Mouse (Mus musculus) olfactory bulb, adult 2 months (tissue): ENCODE measurements around the gene Cyb561d1. TPM values are rescaled to one million over a fixed set of nuclear protein-coding genes. Genes with fewer than 3 reads are reported as not detected.
"Not testable (repeated sequence)": the region's sequence is repeated elsewhere in the genome, so short reads cannot be mapped to it uniquely, and the experiment has no call there.

Source experiments
- H3K27ac ChIP-seq: fragments of 200-500 bp; 2 replicates; pipeline ENCODE4 v1.5.1; 2012; ENCODE audit warnings: low read depth, low read length; ENCODE audit not compliant: insufficient read depth
- H3K4me1 ChIP-seq: fragments of 200-500 bp; 2 replicates; pipeline ENCODE4 v1.6.1; 2012; ENCODE audit warnings: low read length; ENCODE audit not compliant: control insufficient read depth, insufficient read depth
- H3K4me3 ChIP-seq: fragments of 200-500 bp; 2 replicates; pipeline ENCODE4 v1.5.1; 2012; ENCODE audit warnings: mild to moderate bottlenecking, low read depth, low read length, moderate library complexity; ENCODE audit not compliant: insufficient read depth
- CTCF ChIP-seq: fragments of 200-500 bp; IDR thresholded peaks from 2 replicates; pipeline ENCODE4 v1.5.1; 2012; ENCODE audit warnings: low read depth, mild to moderate bottlenecking, low read length, moderate library complexity; ENCODE audit not compliant: insufficient read depth
- POLR2A ChIP-seq: fragments of 200-500 bp; IDR thresholded peaks from 2 replicates; pipeline ENCODE4 v1.6.1; 2012; ENCODE audit warnings: mild to moderate bottlenecking, low read depth, low read length, moderate library complexity; ENCODE audit not compliant: insufficient read depth
- WGBS: fragments of 180-500 bp; shearing (Covaris S2); methylation state at CpG from one replicate; pipeline ENCODE4 v1.1.7; 2018; 5-methylcytosine and 5-hydroxymethylcytosine counted together
- polyA plus RNA-seq: library from polyadenylated mRNA; stranded (reverse); fragments of >200 nt; gene quantifications from 2 replicates; pipeline ENCODE4 v1.2.4, GENCODE M21; 2012; ENCODE audit warnings: low replicate concordance; ENCODE audit not compliant: missing spikeins, insufficient read depth, insufficient read length

The Cyb561d1 gene
- not detected in 2 replicates for polyA plus RNA-seq

DNA sequence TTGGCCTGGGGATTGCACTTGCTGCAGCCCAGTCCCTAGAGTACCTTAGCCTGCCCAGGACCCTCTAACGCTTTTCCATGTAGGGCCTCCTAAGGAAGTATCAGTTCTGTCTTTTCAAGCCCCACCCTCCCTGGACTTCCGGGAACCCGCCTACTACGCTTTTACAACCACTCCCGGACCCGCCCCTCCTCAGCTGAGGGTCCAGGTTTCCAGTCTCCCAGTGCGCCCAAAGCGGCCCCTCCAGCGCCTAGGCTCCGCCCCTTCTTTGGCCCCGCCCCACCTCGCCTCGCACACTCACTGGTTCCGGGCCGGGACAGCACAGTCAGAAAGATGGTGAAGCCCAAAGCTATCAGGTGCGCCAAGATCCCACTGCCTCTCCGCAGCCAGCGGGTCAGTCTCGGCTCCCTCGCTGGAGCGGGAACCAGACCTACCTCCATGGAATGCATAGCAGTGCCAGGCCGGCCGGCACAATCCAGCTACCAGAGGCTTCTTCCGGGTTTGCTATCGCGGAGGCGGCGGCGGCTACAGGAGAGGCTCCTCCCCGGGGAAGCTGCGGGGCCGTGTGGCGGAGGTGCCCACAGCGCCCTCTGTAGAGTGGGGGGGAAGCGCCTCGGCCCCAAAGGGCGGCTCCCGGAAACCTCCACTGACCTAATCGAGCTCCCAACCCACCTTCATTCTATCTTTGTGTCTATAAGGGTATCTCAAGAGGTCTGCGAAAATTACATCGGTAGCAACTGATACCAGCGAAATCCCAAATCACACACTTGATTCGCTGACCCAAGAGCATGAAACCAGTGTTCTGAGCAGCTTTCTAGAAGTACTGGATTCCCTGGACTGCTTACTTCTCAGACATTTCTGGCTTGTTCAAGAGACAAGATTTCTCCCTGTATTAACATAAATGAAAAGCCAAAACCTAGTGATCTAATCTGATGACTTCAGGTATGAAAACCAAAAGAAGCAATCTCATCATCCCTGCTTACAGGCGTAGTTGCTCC, at the start of gene Cyb561d1:
TSS of gene Cyb561d1 (minus strand) at position 884 of the 995 bp plus-strand sequence.
- peaks cover 53% of the 10 kb centered on the region for H3K4me1 ChIP-seq
- peak within 1 kb of the TSS; percentile 97 for H3K4me3 ChIP-seq
- peak within 1 kb of the TSS; percentile 91 for H3K27ac ChIP-seq
- TF ChIP-seq CTCF (no peak; the same call in 1 of the 2 replicates), POLR2A (peak; percentile 51; the same call in 1 of the 2 replicates)
- WGBS = 1% methylated on average over 44 of the region's 44 CpGs

DNA sequence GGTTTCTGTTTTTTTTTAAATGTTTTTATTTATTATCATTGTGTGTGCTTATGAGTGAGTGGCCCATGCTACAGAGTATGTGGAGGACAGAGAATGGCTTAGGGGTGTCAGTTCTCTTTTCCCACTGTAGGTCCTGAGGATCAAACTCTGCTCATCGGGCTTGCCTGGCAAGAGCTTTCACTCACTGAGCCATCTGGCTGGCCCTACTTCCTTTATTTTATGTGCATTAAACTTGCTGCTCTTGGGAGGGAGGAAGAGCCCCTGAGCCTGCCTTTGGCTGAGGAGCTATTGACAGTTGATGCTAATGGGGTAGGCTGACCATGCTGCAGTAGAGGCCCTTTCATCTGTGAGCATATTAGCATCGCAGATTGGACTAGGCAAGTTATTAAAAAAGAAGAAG, 45.8 kb upstream of the Cyb561d1 start:
- no peaks in the 10 kb centered on the region for H3K4me1 ChIP-seq
- WGBS = 85% methylated on average over 2 of the region's 2 CpGs
- TF ChIP-seq POLR2A = no peak
- TF ChIP-seq CTCF = no peak
- H3K4me3 ChIP-seq = no peak overlapping the region
- H3K27ac ChIP-seq = no peak overlapping the region

- H3K4me1 ChIP-seq = no peaks in the 10 kb centered on the region
- no peak overlapping the region for H3K27ac ChIP-seq
- 90% methylated on average over 3 of the region's 3 CpGs for WGBS
- no peak overlapping the region for H3K4me3 ChIP-seq
- TF ChIP-seq POLR2A (no peak), CTCF (no peak)
These were observed 40.3 kb upstream of the Cyb561d1 start for GRCm38 (mm10) chr3:108241243-108241839.

DNA sequence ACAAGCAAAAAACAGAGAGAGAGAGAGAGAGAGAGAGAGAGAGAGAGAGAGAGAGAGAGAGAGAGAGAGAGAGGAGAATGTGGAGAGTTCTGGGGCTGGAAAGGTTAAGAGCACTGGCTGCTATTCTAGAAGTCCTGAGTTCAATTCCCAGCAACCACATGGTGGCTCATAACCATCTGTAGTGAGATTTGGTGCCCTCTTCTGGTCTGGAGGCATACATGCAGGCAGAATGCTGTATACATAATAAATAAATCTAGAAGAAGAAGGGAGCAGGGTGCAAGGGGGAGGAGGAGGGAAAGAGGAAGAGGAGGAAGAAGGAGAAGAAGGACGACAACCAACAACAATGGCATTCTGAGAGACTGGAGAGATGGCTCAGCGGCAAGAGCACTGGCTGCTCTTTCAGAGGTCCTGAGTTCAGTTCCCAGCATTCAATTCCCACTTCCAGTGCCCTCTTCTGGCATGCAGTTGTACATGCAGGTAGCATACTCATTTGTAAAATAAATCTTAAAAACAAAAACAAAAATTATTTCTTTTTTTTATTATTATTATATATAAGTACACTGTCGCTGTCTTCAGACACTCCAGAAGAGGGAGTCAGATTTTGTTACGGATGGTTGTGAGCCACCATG, 36.6 kb upstream of the Cyb561d1 start:
- not testable (repeated sequence) for H3K4me1 ChIP-seq, H3K4me3 ChIP-seq, H3K27ac ChIP-seq
- WGBS = 82% methylated on average over 4 of the region's 4 CpGs

GRCm38 (mm10) chr3:108231646-108232045, 30.6 kb upstream of the Cyb561d1 start:
- H3K4me3 ChIP-seq = no peak overlapping the region

GRCm38 (mm10) chr3:108227521-108227920, 26.5 kb upstream of the Cyb561d1 start:
- TF ChIP-seq POLR2A = no peak
- no peak for TF ChIP-seq CTCF
- no peak overlapping the region for H3K4me3 ChIP-seq
- peaks cover 8% of the 10 kb centered on the region for H3K4me1 ChIP-seq
- no peak overlapping the region for H3K27ac ChIP-seq
- WGBS = 84% methylated on average over 2 of the region's 2 CpGs

More at GRCm38 (mm10) chr3:108231646-108232045, 30.6 kb upstream of the Cyb561d1 start:
- TF ChIP-seq CTCF = no peak
- TF ChIP-seq POLR2A = no peak
- Histone ChIP-seq H3K27ac (no peak overlapping the region), H3K4me1 (peaks cover under 1% of the 10 kb centered on the region)
- WGBS = 92% methylated on average over 4 of the region's 4 CpGs

DNA sequence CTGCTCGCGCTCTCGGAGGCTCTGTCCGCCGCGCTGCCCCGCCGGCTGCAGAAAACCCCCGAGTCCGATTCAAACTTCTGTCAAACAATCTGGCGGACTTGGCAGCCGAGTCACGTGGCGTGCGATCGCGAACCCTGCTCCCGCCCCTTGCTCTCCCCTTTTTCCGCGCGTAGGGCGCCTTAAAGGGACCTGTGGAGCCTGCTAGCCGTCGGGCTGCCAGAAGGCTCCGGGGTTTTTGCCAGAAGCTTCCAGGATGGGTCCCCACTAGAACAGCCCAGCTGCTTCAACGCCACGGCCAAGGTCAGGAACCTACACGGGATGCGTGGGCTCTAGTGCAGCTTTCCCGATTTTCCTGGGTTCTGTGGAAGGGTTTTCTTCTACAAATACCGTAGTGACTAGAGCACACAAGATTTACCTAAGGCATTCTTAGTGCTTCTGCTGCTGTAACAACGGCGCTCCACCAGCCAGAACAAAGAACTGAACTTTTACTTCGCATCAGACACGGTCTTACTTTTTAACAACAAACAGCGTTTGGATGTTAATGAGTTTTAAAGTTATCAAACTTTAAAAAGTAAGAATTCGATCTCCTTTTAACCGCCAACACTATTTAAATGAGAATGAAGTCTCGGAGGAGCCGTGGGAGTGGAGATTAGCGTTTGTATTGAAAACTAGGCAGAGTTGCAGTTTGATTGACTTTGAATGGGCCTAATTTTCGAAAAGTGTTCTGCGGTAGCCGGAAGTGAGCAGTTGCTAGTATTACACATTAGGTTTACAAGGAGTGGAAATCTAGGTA, 25.7 kb upstream of the Cyb561d1 start, which contains the start of gene Sypl2:
TSS of gene Sypl2 (minus strand) at position 91 of the 793 bp plus-strand sequence.
- H3K27ac ChIP-seq = no peak within 1 kb of the TSS
- peak within 1 kb of the TSS; percentile 36 for H3K4me3 ChIP-seq
- no peak for TF ChIP-seq POLR2A
- 6% methylated on average over 44 of the region's 44 CpGs for WGBS
- H3K4me1 ChIP-seq = peaks cover 8% of the 10 kb centered on the region

DNA sequence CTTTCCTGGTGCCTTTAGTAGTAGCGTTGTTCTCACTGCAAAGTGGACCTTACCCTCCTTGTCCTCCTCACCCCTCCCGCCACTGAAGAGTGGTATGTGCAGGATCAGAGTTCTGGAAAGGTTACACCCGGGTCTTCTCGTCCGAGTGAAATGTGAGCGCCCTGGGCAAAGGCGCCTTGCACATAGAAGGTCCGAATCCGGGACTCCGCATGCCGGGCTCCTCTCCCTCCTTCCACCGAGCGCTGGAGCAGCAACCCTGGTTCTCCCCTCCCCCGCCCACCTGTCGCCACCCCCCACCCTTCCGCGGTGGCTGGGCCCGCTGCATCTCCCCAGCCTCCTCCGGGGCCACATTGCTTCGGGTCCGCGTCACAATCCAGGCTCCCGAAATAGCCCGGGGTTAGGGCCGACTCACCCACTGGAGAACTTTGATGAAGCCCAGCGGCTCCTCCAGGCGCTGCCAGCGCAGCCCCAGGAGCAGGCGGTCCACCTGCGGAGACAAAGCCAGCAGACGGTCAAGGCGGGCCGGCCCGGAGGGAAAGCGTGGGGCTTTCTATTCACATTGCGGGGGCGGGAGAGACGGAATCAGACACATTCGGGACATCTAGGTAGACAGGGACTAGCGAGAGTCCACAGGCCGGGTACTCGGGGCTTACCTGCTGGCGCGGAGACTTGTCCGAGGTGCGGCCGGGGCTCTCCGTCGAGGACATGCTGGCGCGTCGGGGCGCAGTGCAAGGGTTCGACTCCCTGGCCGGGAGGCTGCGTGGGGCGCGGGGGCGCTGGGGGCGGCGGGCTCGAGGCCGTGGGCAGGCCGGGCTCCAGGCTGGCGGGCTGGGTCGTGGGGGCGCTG, 24.9 kb upstream of the Cyb561d1 start:
- H3K4me1 ChIP-seq = peaks cover 8% of the 10 kb centered on the region
- H3K4me3 ChIP-seq = peak overlapping the region; percentile 36
- H3K27ac ChIP-seq = no peak overlapping the region
- WGBS = 8% methylated on average over 67 of the region's 67 CpGs
- TF ChIP-seq CTCF (no peak), POLR2A (no peak)
